In the genomic region with DNA sequence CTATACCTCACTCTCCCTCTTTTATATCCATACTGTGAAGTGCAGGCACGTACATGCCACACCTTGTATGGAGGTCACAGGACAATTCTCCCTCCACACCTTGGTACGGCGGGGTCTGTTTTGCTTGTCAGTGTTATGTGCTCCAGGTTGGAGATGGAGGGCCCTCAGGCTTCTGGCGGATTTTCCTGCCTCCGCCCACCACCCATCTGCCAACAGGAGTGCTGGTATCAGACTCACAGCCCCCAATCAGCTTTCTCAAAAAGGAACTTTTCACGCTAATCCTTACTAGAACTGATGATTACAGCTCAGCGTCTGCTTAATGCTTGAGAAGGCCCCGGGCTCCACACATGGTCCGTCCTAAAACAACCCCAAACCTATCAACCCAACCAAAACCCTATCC, we compare ENCODE assay signal across 30 mouse cellular contexts. TPM values are rescaled to one million over a fixed set of nuclear protein-coding genes. Genes with fewer than 3 reads are reported as not detected.
DNase-seq lines count a peak whose midpoint lies in the region; TF ChIP-seq lines count a peak whose summit lies in the region.
"Had no signal": no experiment of that assay in that cellular context is flagged by ENCODE, and none has a peak within 500 bp of the region (broad histone marks: within the 10 kb centered on the region; RNA-seq: fewer than 3 reads in every experiment).

No protein-coding gene starts in this region.

- H3K27ac ChIP-seq in layer of hippocampus, adult 2 months = 0 out of 2 replicates have a peak overlapping the region, but pooled peaks have one; percentile 14
- H3K27ac ChIP-seq: heart, embryonic 10.5 days; heart, embryonic 15.5 days; hindbrain, embryonic 12.5 days; hindbrain, postnatal 0 days; intestine, embryonic 15.5 days; liver, embryonic 14.5 days; lung, embryonic 15.5 days; midbrain, embryonic 10.5 days; midbrain, embryonic 15.5 days had no signal

- intact Hi-C loops in heart, postnatal 10 days (cut with DNase I) = no loop called here

- DNase-seq in right cerebral cortex, adult 18-20 months = peak; percentile 44
- no peak for DNase-seq in right cerebral cortex, postnatal 4 days
- DNase-seq in brain, adult 2 months (ENCODE audit: low read depth, low spot score) = peak; percentile 62
- peak; percentile 40 to 62 for DNase-seq in layer of hippocampus, adult 2 months (ENCODE audit: low spot score in 2 of 2)
- DNase-seq in layer of hippocampus, postnatal 36 days = peak; percentile 32 to 46
- no peak for DNase-seq in heart, postnatal 10 days
- DNase-seq in lung, adult 18-20 months = no peak
- DNase-seq in urinary bladder, postnatal 25 days (ENCODE audit: low spot score) = no peak
- DNase-seq: adrenal gland, postnatal 10 days; B cell, adult 2 months; cerebellum, adult 11 months; cerebellum, postnatal 10 days; gastrocnemius, postnatal 14 days; heart, adult 11 months; heart, postnatal 36 days; kidney, adult 2 months; kidney, postnatal 36 days; liver had no signal

- H3K4me3 ChIP-seq in layer of hippocampus, adult 2 months = no peak overlapping the region
- H3K4me3 ChIP-seq: erythroblast, embryonic 14.5 days; heart, embryonic 10.5 days; heart, embryonic 15.5 days; hindbrain, embryonic 12.5 days; intestine, embryonic 15.5 days; lung, embryonic 15.5 days; midbrain, embryonic 10.5 days; midbrain, embryonic 15.5 days had no signal

- no peak for TF ChIP-seq CTCF in layer of hippocampus, adult 2 months (conservative IDR thresholded peaks at IDR 0.05)

RNA-seq across cellular contexts. Expression of gene Stac2, which starts 32.9 kb away (rescaled TPM):
- total RNA-seq in layer of hippocampus, adult 2 months (2021) = 10 to 100 TPM; 50.2 to 50.8 TPM
- 10 to 100 TPM; 46.5 to 56.2 TPM for total RNA-seq in layer of hippocampus, postnatal 36 days (2021)
- total RNA-seq in heart, postnatal 10 days (2021) = under 1 TPM; 0.31 to 0.42 TPM
- total RNA-seq: common myeloid progenitor, adult 5-6 weeks; megakaryocyte progenitor cell, adult 5-6 weeks had no signal

RNA-seq across cellular contexts. Expression of gene Rpl19, which starts 59.6 kb away (rescaled TPM):
- total RNA-seq in layer of hippocampus, adult 2 months (2021) = 100 to 1,000 TPM; 615 to 621 TPM
- total RNA-seq in layer of hippocampus, postnatal 36 days (2021) = 100 to 1,000 TPM; 586 to 604 TPM
- total RNA-seq in heart, postnatal 10 days (2021) = 100 to 1,000 TPM; 713 to 718 TPM

Comparison
In these comparisons a context has a peak if more than half of its experiments do, and no peak if none do; other contexts are left out.
1. DNase-seq: peak in right cerebral cortex, adult 18-20 months (single experiment), brain, adult 2 months (single experiment), layer of hippocampus, adult 2 months (2 of 2) and layer of hippocampus, postnatal 36 days (2 of 2); none in right cerebral cortex, postnatal 4 days (single experiment), heart, postnatal 10 days (0 of 2), lung, adult 18-20 months (0 of 2) and urinary bladder, postnatal 25 days (single experiment).
2. RNA of gene Stac2, which starts 32.9 kb away (total RNA-seq): 46.5 to 56.2 TPM in layer of hippocampus, postnatal 36 days and 50.2 to 50.8 TPM in layer of hippocampus, adult 2 months; 0.31 to 0.42 TPM in heart, postnatal 10 days; every median in the first group is over 10 times any median in the second.